Mouse (Mus musculus): ENCODE results near the gene Ilvbl.

DNA sequence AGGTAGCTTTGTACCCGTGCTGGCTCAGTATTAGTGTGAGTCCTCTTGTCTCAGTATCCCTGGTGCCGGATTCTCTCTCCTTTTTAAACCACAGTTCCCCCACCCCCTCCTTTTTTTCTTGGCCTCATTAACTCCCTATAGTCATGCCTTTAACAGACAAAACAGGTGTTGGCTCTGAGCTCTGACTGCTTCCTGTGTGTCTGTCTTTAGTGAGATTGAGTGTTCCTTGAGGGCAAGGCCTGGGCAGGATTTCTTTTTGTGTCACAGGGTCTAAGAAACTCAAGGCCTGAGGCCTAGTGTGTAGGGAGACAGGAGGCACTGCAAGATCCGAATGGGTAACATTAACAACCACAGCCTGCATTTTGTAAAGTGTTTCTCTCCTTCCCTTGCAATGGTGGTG, 4.1 kb downstream of the Ilvbl start:
- TF ChIP-seq GATA1 (IDR thresholded peaks at IDR 0.05; ENCODE audit: borderline replicate concordance, low read length), result no peak
- no peak for TF ChIP-seq FLI1 (IDR thresholded peaks at IDR 0.05; ENCODE audit: low read length)

All from megakaryocyte, embryonic 14.5 days (primary cell).